Mouse (Mus musculus): ENCODE measurements around the gene Olfr365. TPM values are rescaled to one million over a fixed set of nuclear protein-coding genes. Genes with fewer than 3 reads are reported as not detected.

Gene Olfr365
- polyA plus RNA-seq (2015; fragmentation: Nextera tagmentation; extraction: Ambion mirVana): not detected in 2 replicates

GRCm38 (mm10) chr2:37187898-37188297, at the start of gene Olfr365:
Olfr365 (plus strand) TSS chr2:37188198.
- H3K9me3 ChIP-seq: peaks cover 17% of the 10 kb centered on the region
- no peaks in the 10 kb centered on the region for H3K27me3 ChIP-seq
- no peak within 1 kb of the TSS for H3K9ac ChIP-seq (replicated peaks)
- no peak within 1 kb of the TSS for H3K27ac ChIP-seq
- no peaks in the 10 kb centered on the region for H3K36me3 ChIP-seq
- no peaks in the 10 kb centered on the region for H3K4me1 ChIP-seq (replicated peaks)
- WGBS: 77% methylated on average over 3 of the region's 3 CpGs
- ATAC-seq: no peak
- H3K4me2 ChIP-seq (replicated peaks): no peak within 1 kb of the TSS
- no peak within 1 kb of the TSS for H3K4me3 ChIP-seq (replicated peaks)

DNA sequence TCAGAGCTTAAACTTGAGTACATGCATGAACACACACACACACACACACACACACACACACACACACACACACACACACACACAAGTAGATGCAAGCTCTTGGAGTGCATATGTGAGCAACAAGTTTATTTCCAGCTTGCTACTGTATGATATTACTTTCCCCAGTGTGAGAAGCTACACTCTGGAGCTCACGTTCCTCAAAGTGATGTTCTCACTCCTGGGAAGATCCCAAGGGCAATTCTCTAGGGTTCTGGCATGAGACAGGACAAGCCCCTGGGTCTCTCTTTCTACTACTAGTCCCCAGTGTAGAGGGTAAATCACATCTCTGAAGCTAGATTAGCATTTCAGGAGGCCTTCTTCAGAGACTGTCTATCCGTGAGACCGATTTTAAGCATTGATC, 49.0 kb upstream of the Olfr365 start, which contains the start of gene Olfr364-ps1:
Olfr364-ps1 (plus strand) TSS at position 301 of the 400 bp plus-strand sequence.
- no peaks in the 10 kb centered on the region for H3K36me3 ChIP-seq
- H3K4me3 ChIP-seq (replicated peaks): no peak within 1 kb of the TSS
- H3K27me3 ChIP-seq: no peaks in the 10 kb centered on the region
- H3K27ac ChIP-seq: no peak within 1 kb of the TSS
- H3K9ac ChIP-seq (replicated peaks): no peak within 1 kb of the TSS
- WGBS: 82% methylated on average over 3 of the region's 3 CpGs
- no peak within 1 kb of the TSS for H3K4me2 ChIP-seq (replicated peaks)
- H3K4me1 ChIP-seq (replicated peaks): no peaks in the 10 kb centered on the region
- no peak for ATAC-seq
- H3K9me3 ChIP-seq: peaks cover 6% of the 10 kb centered on the region

GRCm38 (mm10) chr2:37211274-37211673, 23.3 kb downstream of the Olfr365 start, which contains the start of gene Olfr366:
Olfr366 (plus strand) TSS chr2:37211574.
- no peaks in the 10 kb centered on the region for H3K27me3 ChIP-seq
- peaks cover 11% of the 10 kb centered on the region for H3K9me3 ChIP-seq
- no peak within 1 kb of the TSS for H3K9ac ChIP-seq (replicated peaks)
- H3K36me3 ChIP-seq: no peaks in the 10 kb centered on the region
- no peak within 1 kb of the TSS for H3K4me3 ChIP-seq (replicated peaks)
- ATAC-seq: no peak
- H3K27ac ChIP-seq: no peak within 1 kb of the TSS
- no peak within 1 kb of the TSS for H3K4me2 ChIP-seq (replicated peaks)
- no peaks in the 10 kb centered on the region for H3K4me1 ChIP-seq (replicated peaks)

Other genes with a start within 250 kb of the Olfr365 start
- not detected in 2 replicates for gene Olfr357, start 194.4 kb upstream of the Olfr365 start, polyA plus RNA-seq (2015; fragmentation: Nextera tagmentation; extraction: Ambion mirVana)
- not detected in 2 replicates for gene Olfr358, start 178.9 kb upstream of the Olfr365 start, polyA plus RNA-seq (2015; fragmentation: Nextera tagmentation; extraction: Ambion mirVana)
- gene Olfr360, start 122.5 kb upstream of the Olfr365 start, polyA plus RNA-seq (2015; fragmentation: Nextera tagmentation; extraction: Ambion mirVana): not detected in 2 replicates
- not detected in 2 replicates for gene Olfr361, start 98.9 kb upstream of the Olfr365 start, polyA plus RNA-seq (2015; fragmentation: Nextera tagmentation; extraction: Ambion mirVana)
- not detected in 2 replicates for gene Olfr362, start 70.3 kb upstream of the Olfr365 start, polyA plus RNA-seq (2015; fragmentation: Nextera tagmentation; extraction: Ambion mirVana)
- gene Olfr364-ps1, start 48.9 kb upstream of the Olfr365 start, polyA plus RNA-seq (2015; fragmentation: Nextera tagmentation; extraction: Ambion mirVana): not detected in 2 replicates
- not detected in 2 replicates for gene Olfr366, start 23.4 kb downstream of the Olfr365 start, polyA plus RNA-seq (2015; fragmentation: Nextera tagmentation; extraction: Ambion mirVana)
- gene Olfr368, start 138.3 kb downstream of the Olfr365 start, polyA plus RNA-seq (2015; fragmentation: Nextera tagmentation; extraction: Ambion mirVana): not detected in 2 replicates
- 73.4 and 84.9 TPM in 2 replicates for gene Pdcl, start 171.1 kb downstream of the Olfr365 start, polyA plus RNA-seq (2015; fragmentation: Nextera tagmentation; extraction: Ambion mirVana)
- 26.1 and 28.0 TPM in 2 replicates for gene Rc3h2, start 234.7 kb downstream of the Olfr365 start, polyA plus RNA-seq (2015; fragmentation: Nextera tagmentation; extraction: Ambion mirVana)

Measured in midbrain, embryonic 13.5 days (tissue).